Mouse (Mus musculus) mesoderm, embryonic 11.5 days (tissue): ENCODE measurements around the gene Mdm4.
A peak's percentile ranks its signal among the peaks of the same experiment; 100 is the strongest.
"Not testable (repeated sequence)": the region's sequence is repeated elsewhere in the genome, so short reads cannot be mapped to it uniquely, and the experiment has no call there.

ENCODE experiments used
- DNase-seq: peaks from one replicate; pipeline ENCODE4 v3.0.0-alpha.2; 2012; ENCODE audit warnings: low read depth, low spot score

The Mdm4 gene

GRCm38 (mm10) chr1:133053034-133053433, 22.7 kb upstream of the Mdm4 start:
- no peak for DNase-seq

- no peak for DNase-seq
Measured at GRCm38 (mm10) chr1:133051829-133052228, 21.5 kb upstream of the Mdm4 start.

- peak; percentile 63 for DNase-seq
Measured at GRCm38 (mm10) chr1:133050001-133050431, 19.7 kb upstream of the Mdm4 start.

- DNase-seq, result no peak
Measured at GRCm38 (mm10) chr1:133048690-133049089, 18.3 kb upstream of the Mdm4 start.

- no peak for DNase-seq
Measured at GRCm38 (mm10) chr1:133047575-133047974, 17.2 kb upstream of the Mdm4 start.

- peak; percentile 43 for DNase-seq
Measured at GRCm38 (mm10) chr1:133046441-133046931, 16.1 kb upstream of the Mdm4 start.

- peak; percentile 82 for DNase-seq
Measured at GRCm38 (mm10) chr1:133045861-133046440, 15.6 kb upstream of the Mdm4 start.

GRCm38 (mm10) chr1:133045011-133045860, 14.9 kb upstream of the Mdm4 start, which contains the start of gene Pik3c2b:
TSS of gene Pik3c2b (plus strand) at chr1:133045667.
- no peak for DNase-seq

- DNase-seq, result peak; percentile 85
Measured at GRCm38 (mm10) chr1:133039505-133039949, 9.2 kb upstream of the Mdm4 start.

- DNase-seq, result not testable (repeated sequence)
Measured at GRCm38 (mm10) chr1:133034682-133035081, 4.3 kb upstream of the Mdm4 start.

- no peak for DNase-seq
Measured at GRCm38 (mm10) chr1:133034091-133034460, 3.7 kb upstream of the Mdm4 start.

- peak; percentile 92 for DNase-seq
Measured at GRCm38 (mm10) chr1:133033316-133034090, 3.1 kb upstream of the Mdm4 start.

GRCm38 (mm10) chr1:133032981-133033315, 2.6 kb upstream of the Mdm4 start:
- DNase-seq, result no peak

GRCm38 (mm10) chr1:133029744-133030143, 617 bp downstream of the Mdm4 start:
- no peak for DNase-seq

GRCm38 (mm10) chr1:133027980-133028379, 2.4 kb downstream of the Mdm4 start:
- no peak for DNase-seq

GRCm38 (mm10) chr1:133027126-133027525, 3.2 kb downstream of the Mdm4 start:
- no peak for DNase-seq

GRCm38 (mm10) chr1:133025796-133026190, 4.6 kb downstream of the Mdm4 start:
- not testable (repeated sequence) for DNase-seq

- DNase-seq, result peak; percentile 95
Measured at GRCm38 (mm10) chr1:133025051-133025795, 5.1 kb downstream of the Mdm4 start.

- no peak for DNase-seq
Measured at GRCm38 (mm10) chr1:133024426-133024825, 5.9 kb downstream of the Mdm4 start.

GRCm38 (mm10) chr1:133023723-133024122, 6.6 kb downstream of the Mdm4 start:
- not testable (repeated sequence) for DNase-seq

- DNase-seq, result not testable (repeated sequence)
Measured at GRCm38 (mm10) chr1:133021971-133022370, 8.4 kb downstream of the Mdm4 start.
